Mouse (Mus musculus) forebrain, embryonic 10.5 days (tissue): ENCODE measurements around the gene Serpinb1c. TPM values are rescaled to one million over a fixed set of nuclear protein-coding genes. Genes with fewer than 3 reads are reported as not detected.

Experiments
- DNase-seq: peaks from one replicate; pipeline ENCODE4 v3.0.0-alpha.2; 2017; ENCODE audit warnings: low spot score; ENCODE audit errors: extremely low spot score
- H3K27ac ChIP-seq: fragments of 300-500 bp; sonication (generic); 2 replicates; pipeline ENCODE4 v1.5.1; 2016; ENCODE audit warnings: mild to moderate bottlenecking
- H3K27me3 ChIP-seq: fragments of 300-500 bp; sonication (generic); 2 replicates; pipeline ENCODE4 v1.6.1; 2016; ENCODE audit warnings: mild to moderate bottlenecking; ENCODE audit not compliant: poor library complexity, severe bottlenecking
- H3K36me3 ChIP-seq: fragments of 300-500 bp; sonication (generic); replicated peaks from 2 replicates; pipeline ENCODE4 v1.6.1; 2016; ENCODE audit warnings: mild to moderate bottlenecking, moderate library complexity
- H3K4me1 ChIP-seq: fragments of 300-500 bp; sonication (generic); 2 replicates; pipeline ENCODE4 v1.6.1; 2016
- H3K4me3 ChIP-seq: fragments of 300-500 bp; sonication (generic); 2 replicates; pipeline ENCODE4 v1.5.1; 2016; ENCODE audit warnings: mild to moderate bottlenecking, moderate library complexity
- H3K9me3 ChIP-seq: fragments of 300-500 bp; sonication (generic); 2 replicates; pipeline ENCODE4 v1.6.1; 2016; ENCODE audit warnings: mild to moderate bottlenecking, moderate library complexity
- WGBS: fragments of 180-500 bp; shearing (Covaris S2); methylation state at CpG from one replicate; pipeline ENCODE4 v1.1.7; 2016; 5-methylcytosine and 5-hydroxymethylcytosine counted together
- polyA plus RNA-seq: library from polyadenylated mRNA; unstranded; fragments of >200 nt; fragmentation: Nextera tagmentation; extraction: Ambion mirVana; gene quantifications from 2 replicates; pipeline ENCODE4 v1.2.1, GENCODE M21; 2016

The Serpinb1c gene
- polyA plus RNA-seq, 1 experiment from 2014 or later: not detected

- H3K27ac ChIP-seq: no peak overlapping the region
- H3K27me3 ChIP-seq: no peaks in the 10 kb centered on the region
- WGBS: 87% methylated on average over 3 of the region's 3 CpGs
- no peaks in the 10 kb centered on the region; the same call in 1 of the 2 replicates for H3K9me3 ChIP-seq
- H3K36me3 ChIP-seq: no peaks in the 10 kb centered on the region
- no peaks in the 10 kb centered on the region for H3K4me1 ChIP-seq
- no peak for DNase-seq
- no peak overlapping the region for H3K4me3 ChIP-seq
These were observed 66.3 kb downstream of the Serpinb1c start for GRCm38 (mm10) chr13:32831505-32832273.

Other genes starting within 250 kb of the Serpinb1c start
- gene Mylk4, start 114.3 kb downstream of the Serpinb1c start, polyA plus RNA-seq: not detected in 2 replicates
- gene Wrnip1, start 96.2 kb downstream of the Serpinb1c start, polyA plus RNA-seq: 13.0 and 15.7 TPM in 2 replicates
- not detected in 2 replicates for gene D930007J09Rik, start 95.4 kb downstream of the Serpinb1c start, polyA plus RNA-seq
- 0.53 and 0.88 TPM in 2 replicates for gene Serpinb1a, start 47.0 kb downstream of the Serpinb1c start, polyA plus RNA-seq
- 0.44 and 0.71 TPM in 2 replicates for gene Serpinb6b, start 67.0 kb upstream of the Serpinb1c start, polyA plus RNA-seq
- gene Serpinb9, start 105.0 kb upstream of the Serpinb1c start, polyA plus RNA-seq: 0.42 and 0.64 TPM in 2 replicates
- not detected in 2 replicates for gene Serpinb9b, start 129.2 kb upstream of the Serpinb1c start, polyA plus RNA-seq
- not detected in 2 replicates for gene Serpinb1b, start 180.4 kb upstream of the Serpinb1c start, polyA plus RNA-seq